Mouse (Mus musculus): ENCODE measurements at regions not wholly inside any gene's neighbourhood (a gene's known extent, or its start where the extent isn't known, plus 50 kb on each side); places are given as distances from the start of the nearest gene placed in this dataset.

- H3K4me3 ChIP-seq, result no peak overlapping the region
- WGBS, result 89% methylated on average over 5 of the region's 5 CpGs
- no peaks in the 10 kb centered on the region for H3K9me3 ChIP-seq
- no peaks in the 10 kb centered on the region for H3K4me1 ChIP-seq (replicated peaks)
- no peak for DNase-seq (ENCODE audit: low spot score)
- H3K27me3 ChIP-seq (ENCODE audit: insufficient read depth, poor library complexity, severe bottlenecking), result no peaks in the 10 kb centered on the region
- no peaks in the 10 kb centered on the region for H3K36me3 ChIP-seq
- H3K27ac ChIP-seq, result no peak overlapping the region
Measured at GRCm38 (mm10) chr2:101441081-101441630, 183.4 kb upstream of the Rag2 start.

DNA sequence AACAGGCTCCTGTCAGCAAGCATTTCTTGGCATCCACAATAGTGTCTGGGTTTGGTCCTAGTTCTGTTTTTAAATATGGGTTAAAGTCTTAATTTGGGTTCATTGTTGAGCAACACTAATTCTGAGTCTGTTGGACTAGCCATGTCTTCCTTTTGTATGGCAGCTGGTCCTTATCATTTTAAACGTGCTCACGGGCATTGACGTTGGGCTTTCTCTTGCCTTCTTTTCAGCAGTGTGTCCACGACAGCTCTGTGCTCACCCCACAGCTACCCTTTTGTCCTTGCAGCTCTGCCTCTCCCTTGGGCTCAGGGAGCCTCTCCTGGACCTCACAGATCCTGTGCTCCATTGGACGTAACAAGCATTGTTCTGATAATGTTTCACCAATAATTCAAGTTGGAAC lies 168.9 kb upstream of the Rag2 start:
- Histone ChIP-seq H3K27ac (no peak overlapping the region), H3K4me3 (no peak overlapping the region), H3K27me3 (ENCODE audit: insufficient read depth, poor library complexity, severe bottlenecking) (no peaks in the 10 kb centered on the region), H3K4me1 (replicated peaks) (peaks cover 6% of the 10 kb centered on the region), H3K9me3 (no peaks in the 10 kb centered on the region), H3K36me3 (no peaks in the 10 kb centered on the region)
- no peak for DNase-seq (ENCODE audit: low spot score)
- 77% methylated on average over 5 of the region's 5 CpGs for whole genome bisulfite sequencing

DNA sequence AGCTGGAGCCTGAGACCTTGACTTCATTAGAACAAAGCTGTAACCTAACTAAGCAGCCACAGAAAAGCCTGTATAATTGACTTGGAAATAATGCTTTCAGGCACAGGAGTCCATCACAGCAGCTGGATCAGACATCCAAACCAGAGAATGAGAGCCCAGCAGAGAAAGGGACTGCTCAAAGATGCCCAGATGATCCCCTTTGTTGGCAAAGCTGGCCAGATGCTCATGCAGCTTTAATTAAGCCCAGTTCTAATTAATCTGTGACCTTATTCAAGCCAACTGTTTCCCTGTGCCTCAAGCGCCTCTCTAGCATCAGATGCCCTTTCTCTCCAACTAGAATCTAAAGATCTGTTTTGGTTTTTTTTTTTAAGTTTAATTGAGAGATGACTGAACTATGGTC lies 165.6 kb upstream of the Rag2 start:
- Histone ChIP-seq H3K4me1 (replicated peaks) (peaks cover 6% of the 10 kb centered on the region), H3K4me3 (no peak overlapping the region), H3K27ac (0 out of 2 replicates have a peak overlapping the region, but pooled peaks have one; percentile 53), H3K27me3 (ENCODE audit: insufficient read depth, poor library complexity, severe bottlenecking) (no peaks in the 10 kb centered on the region), H3K9me3 (no peaks in the 10 kb centered on the region), H3K36me3 (no peaks in the 10 kb centered on the region)
- DNase-seq (ENCODE audit: low spot score), result no peak
- WGBS, result 91% methylated on average over 1 of the region's 1 CpGs

DNA sequence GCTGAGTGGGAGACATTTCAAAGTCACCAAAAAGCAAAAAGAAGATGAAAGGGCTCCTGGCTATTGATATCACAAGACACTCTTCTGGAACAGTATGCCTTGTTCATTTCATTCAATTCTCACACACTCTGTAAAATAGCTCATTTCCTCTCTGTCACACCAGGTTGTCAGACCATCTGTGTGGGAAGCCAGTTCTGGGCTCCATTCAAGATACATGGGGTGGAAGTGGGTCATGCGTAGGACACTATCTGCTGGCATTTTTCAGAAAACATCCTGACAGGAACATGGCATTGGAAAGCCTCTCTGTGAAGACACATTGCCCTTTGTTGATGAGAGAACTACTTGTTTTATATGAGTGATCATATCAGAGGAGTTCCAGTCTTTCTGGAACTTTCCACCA lies 162.1 kb upstream of the Rag2 start:
- Histone ChIP-seq H3K27me3 (ENCODE audit: insufficient read depth, poor library complexity, severe bottlenecking) (no peaks in the 10 kb centered on the region), H3K36me3 (no peaks in the 10 kb centered on the region), H3K4me1 (replicated peaks) (peaks cover 6% of the 10 kb centered on the region), H3K4me3 (no peak overlapping the region), H3K27ac (no peak overlapping the region), H3K9me3 (no peaks in the 10 kb centered on the region)
- 90% methylated on average over 1 of the region's 1 CpGs for WGBS
- DNase-seq (ENCODE audit: low spot score), result no peak

GRCm38 (mm10) chr2:101464291-101465140 lies 160.0 kb upstream of the Rag2 start:
- Histone ChIP-seq H3K27ac (no peak overlapping the region), H3K4me3 (no peak overlapping the region), H3K36me3 (no peaks in the 10 kb centered on the region), H3K27me3 (ENCODE audit: insufficient read depth, poor library complexity, severe bottlenecking) (no peaks in the 10 kb centered on the region), H3K4me1 (replicated peaks) (no peaks in the 10 kb centered on the region), H3K9me3 (no peaks in the 10 kb centered on the region)
- WGBS, result 78% methylated on average over 9 of the region's 9 CpGs
- no peak for DNase-seq (ENCODE audit: low spot score)

GRCm38 (mm10) chr2:101470569-101471100 lies 153.9 kb upstream of the Rag2 start:
- no peaks in the 10 kb centered on the region for H3K27me3 ChIP-seq (ENCODE audit: insufficient read depth, poor library complexity, severe bottlenecking)
- WGBS, result 90% methylated on average over 6 of the region's 6 CpGs
- no peaks in the 10 kb centered on the region for H3K36me3 ChIP-seq
- H3K27ac ChIP-seq, result no peak overlapping the region
- DNase-seq (ENCODE audit: low spot score), result no peak
- H3K4me3 ChIP-seq, result no peak overlapping the region
- no peaks in the 10 kb centered on the region for H3K4me1 ChIP-seq (replicated peaks)
- no peaks in the 10 kb centered on the region for H3K9me3 ChIP-seq

DNA sequence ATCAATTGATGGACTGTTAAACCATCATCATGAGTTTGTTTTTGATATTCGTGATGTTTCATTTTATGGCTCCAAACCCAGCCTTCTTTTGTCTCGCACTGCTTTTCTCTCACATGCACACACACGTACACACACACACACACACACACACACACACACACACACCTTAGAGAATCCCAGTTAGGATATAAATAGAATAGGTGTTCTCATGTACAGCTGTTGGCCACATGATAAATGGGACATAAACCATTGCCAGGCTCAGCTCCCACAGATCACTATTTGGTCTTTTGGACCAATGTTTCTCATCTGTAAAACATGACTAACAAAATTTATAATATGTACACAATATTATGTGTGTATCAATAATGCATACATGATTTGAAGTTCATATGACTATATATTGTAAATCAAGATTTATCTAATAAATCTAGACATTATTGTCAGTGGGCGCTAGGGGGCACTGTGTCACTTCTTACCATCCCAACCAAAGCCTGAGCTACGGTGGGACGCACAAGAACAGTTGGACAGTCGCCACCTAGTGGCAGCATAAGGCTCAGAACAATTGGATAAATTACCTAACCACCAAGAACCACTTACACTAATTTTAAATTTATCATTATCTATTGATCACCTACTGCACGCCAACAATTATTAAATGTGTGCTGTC lies 151.9 kb upstream of the Rag2 start:
- Histone ChIP-seq H3K9me3 (no peaks in the 10 kb centered on the region), H3K4me3 (no peak overlapping the region), H3K36me3 (no peaks in the 10 kb centered on the region), H3K4me1 (replicated peaks) (no peaks in the 10 kb centered on the region), H3K27ac (no peak overlapping the region), H3K27me3 (ENCODE audit: insufficient read depth, poor library complexity, severe bottlenecking) (no peaks in the 10 kb centered on the region)
- 32% methylated on average over 8 of the region's 8 CpGs for WGBS
- DNase-seq (ENCODE audit: low spot score), result peak; percentile 79

- Histone ChIP-seq H3K27ac (no peak overlapping the region), H3K27me3 (ENCODE audit: insufficient read depth, poor library complexity, severe bottlenecking) (no peaks in the 10 kb centered on the region), H3K4me1 (replicated peaks) (no peaks in the 10 kb centered on the region), H3K36me3 (no peaks in the 10 kb centered on the region), H3K9me3 (no peaks in the 10 kb centered on the region), H3K4me3 (no peak overlapping the region)
- no peak for DNase-seq (ENCODE audit: low spot score)
- 88% methylated on average over 4 of the region's 4 CpGs for WGBS
Measured at GRCm38 (mm10) chr2:101473116-101473485, 151.4 kb upstream of the Rag2 start.

DNA sequence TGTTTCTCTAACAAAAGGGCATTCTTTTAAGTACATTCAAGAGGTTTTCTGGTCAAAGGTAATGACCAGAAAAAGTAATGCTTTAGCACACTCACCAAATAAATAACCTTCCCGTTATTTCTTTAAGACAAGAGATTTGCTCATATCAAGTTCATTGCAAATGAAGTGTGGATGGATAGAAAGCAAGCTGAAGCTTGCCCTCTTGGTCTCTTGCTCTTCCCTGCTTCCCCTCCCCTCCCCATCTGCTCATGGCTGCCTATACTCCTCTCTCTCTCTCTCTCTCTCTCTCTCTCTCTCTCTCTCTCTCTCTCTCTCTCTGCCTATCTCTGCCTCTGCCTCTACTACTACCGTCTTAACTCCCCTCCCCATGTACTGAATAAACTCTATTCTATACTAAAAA lies 147.7 kb upstream of the Rag2 start:
- Histone ChIP-seq H3K4me3 (no peak overlapping the region), H3K36me3 (no peaks in the 10 kb centered on the region), H3K9me3 (no peaks in the 10 kb centered on the region), H3K27ac (no peak overlapping the region), H3K27me3 (ENCODE audit: insufficient read depth, poor library complexity, severe bottlenecking) (no peaks in the 10 kb centered on the region), H3K4me1 (replicated peaks) (no peaks in the 10 kb centered on the region)
- DNase-seq (ENCODE audit: low spot score), result no peak
- WGBS, result 85% methylated on average over 2 of the region's 2 CpGs

DNA sequence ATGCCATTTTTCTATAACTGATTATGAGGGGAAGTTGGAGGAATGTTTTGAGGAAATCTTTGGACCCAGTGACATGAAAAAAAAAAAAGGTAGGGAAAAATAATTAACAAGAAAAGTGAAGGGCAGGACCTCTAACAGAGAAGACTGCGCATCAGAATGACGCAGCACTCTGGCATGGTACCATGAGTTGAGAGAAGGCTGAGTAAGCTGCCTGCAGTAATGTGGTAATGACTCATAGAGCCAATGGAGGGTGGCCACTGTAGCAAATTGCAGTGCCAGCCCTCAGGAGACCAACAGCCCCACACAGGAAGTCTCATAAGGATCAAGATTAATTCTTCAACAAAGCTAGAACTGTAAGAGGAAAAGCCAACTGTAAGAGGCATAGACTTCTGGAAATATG lies 134.3 kb upstream of the Rag2 start:
- Histone ChIP-seq H3K9me3 (no peaks in the 10 kb centered on the region), H3K4me3 (no peak overlapping the region), H3K4me1 (replicated peaks) (no peaks in the 10 kb centered on the region), H3K27ac (no peak overlapping the region), H3K36me3 (no peaks in the 10 kb centered on the region), H3K27me3 (ENCODE audit: insufficient read depth, poor library complexity, severe bottlenecking) (no peaks in the 10 kb centered on the region)
- 94% methylated on average over 2 of the region's 2 CpGs for WGBS
- no peak for DNase-seq (ENCODE audit: low spot score)

DNA sequence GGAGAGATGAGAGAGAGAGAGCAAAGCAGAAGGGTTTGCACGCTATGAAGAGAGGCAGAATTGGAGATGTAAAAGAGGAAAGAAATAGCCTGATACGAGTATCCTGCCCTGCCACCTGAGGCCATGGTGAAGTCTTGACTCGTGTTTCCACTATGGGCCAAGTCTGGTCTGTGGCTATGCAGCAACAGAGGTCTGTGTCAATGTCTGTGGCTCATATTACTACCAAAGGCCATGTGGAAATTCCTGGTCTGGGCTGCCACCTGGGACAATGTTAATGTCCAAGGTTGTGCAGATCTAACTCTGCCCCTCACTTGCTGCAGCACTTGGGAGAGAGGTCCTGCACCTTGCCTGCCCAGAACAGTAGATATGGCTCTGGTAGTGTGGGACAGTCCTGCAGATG lies 132.8 kb upstream of the Rag2 start:
- Histone ChIP-seq H3K27ac (no peak overlapping the region), H3K36me3 (no peaks in the 10 kb centered on the region), H3K4me3 (no peak overlapping the region), H3K27me3 (ENCODE audit: insufficient read depth, poor library complexity, severe bottlenecking) (no peaks in the 10 kb centered on the region), H3K4me1 (replicated peaks) (no peaks in the 10 kb centered on the region), H3K9me3 (no peaks in the 10 kb centered on the region)
- DNase-seq (ENCODE audit: low spot score), result no peak
- WGBS, result 82% methylated on average over 3 of the region's 3 CpGs

DNA sequence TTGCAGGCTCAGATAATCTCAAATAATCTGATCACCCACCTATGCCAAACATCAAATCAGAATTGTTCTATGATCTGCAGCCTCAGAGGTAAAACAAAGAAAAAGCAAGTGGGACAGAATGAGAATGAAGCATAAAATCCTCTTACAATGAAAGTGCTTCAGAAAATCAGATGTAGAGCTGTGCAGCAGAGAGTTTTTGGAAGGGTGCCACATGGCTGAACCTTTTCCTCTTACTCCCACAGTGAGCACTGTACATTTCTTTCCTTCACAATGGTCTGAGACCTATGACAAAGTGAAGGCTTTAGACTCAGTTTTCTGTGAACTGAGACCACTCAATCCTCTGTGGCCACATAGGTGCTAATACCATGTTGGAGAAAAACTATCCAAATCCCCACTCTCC lies 116.4 kb upstream of the Rag2 start:
- Histone ChIP-seq H3K27me3 (ENCODE audit: insufficient read depth, poor library complexity, severe bottlenecking) (no peaks in the 10 kb centered on the region), H3K4me1 (replicated peaks) (no peaks in the 10 kb centered on the region), H3K9me3 (no peaks in the 10 kb centered on the region), H3K36me3 (no peaks in the 10 kb centered on the region), H3K4me3 (no peak overlapping the region), H3K27ac (no peak overlapping the region)
- DNase-seq (ENCODE audit: low spot score), result no peak
